Mouse (Mus musculus): ENCODE measurements around the gene Prkaca. TPM values are rescaled to one million over a fixed set of nuclear protein-coding genes. Genes with fewer than 3 reads are reported as not detected.

Prkaca gene
- polyA plus RNA-seq, 1 experiment = 101 TPM

GRCm38 (mm10) chr8:84021569-84021968, 48.8 kb downstream of the Prkaca start:
- H3K4me1 ChIP-seq (ENCODE audit: control insufficient read depth, insufficient read depth, low read length) = peaks cover 15% of the 10 kb centered on the region
- peaks cover 4% of the 10 kb centered on the region; the same call in 1 of the 2 replicates for H3K27me3 ChIP-seq (ENCODE audit: control insufficient read depth, insufficient read depth, low read length)
- H3K4me3 ChIP-seq (ENCODE audit: control insufficient read depth, low read depth, low read length) = no peak overlapping the region

DNA sequence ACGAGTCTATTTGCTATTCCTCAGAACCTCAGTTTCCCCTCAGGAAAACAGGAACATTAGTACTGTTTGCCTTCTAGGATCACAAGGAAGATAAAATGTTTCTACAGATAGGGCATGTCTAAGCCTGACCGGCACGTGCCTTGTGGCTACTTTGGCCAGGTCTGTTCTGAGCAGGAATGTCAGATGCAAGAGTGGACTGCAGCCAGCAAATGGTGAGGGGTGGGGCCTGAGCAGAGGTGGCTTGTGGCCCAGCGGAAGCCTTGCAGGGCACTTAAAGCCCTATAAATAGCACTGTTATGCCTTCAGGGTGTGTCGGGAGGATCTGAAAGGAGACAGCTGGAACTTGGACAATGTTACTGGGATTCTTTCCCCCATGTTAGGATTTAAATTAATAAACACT, 50.3 kb downstream of the Prkaca start:
- H3K27ac ChIP-seq (ENCODE audit: control insufficient read depth, insufficient read depth, low read depth, low read length) = no peak overlapping the region
- peaks cover 19% of the 10 kb centered on the region for H3K4me1 ChIP-seq (ENCODE audit: control insufficient read depth, insufficient read depth, low read length)
- no peaks in the 10 kb centered on the region for H3K36me3 ChIP-seq (ENCODE audit: control insufficient read depth, insufficient read depth, low read length)
- peaks cover 4% of the 10 kb centered on the region; the same call in 1 of the 2 replicates for H3K27me3 ChIP-seq (ENCODE audit: control insufficient read depth, insufficient read depth, low read length)
- H3K4me3 ChIP-seq (ENCODE audit: control insufficient read depth, low read depth, low read length) = no peak overlapping the region
- TF ChIP-seq POLR2A (IDR thresholded peaks at IDR 0.05; ENCODE audit: control insufficient read depth, low read depth, low read length) (no peak), CTCF (IDR thresholded peaks at IDR 0.05; ENCODE audit: control insufficient read depth, insufficient read depth, insufficient replicate concordance, low read depth, low read length) (no peak)

More at GRCm38 (mm10) chr8:84021569-84021968, 48.8 kb downstream of the Prkaca start:
- Histone ChIP-seq H3K27ac (ENCODE audit: control insufficient read depth, insufficient read depth, low read depth, low read length) (no peak overlapping the region), H3K36me3 (ENCODE audit: control insufficient read depth, insufficient read depth, low read length) (no peaks in the 10 kb centered on the region)
- no peak for TF ChIP-seq POLR2A (IDR thresholded peaks at IDR 0.05; ENCODE audit: control insufficient read depth, low read depth, low read length)
- no peak for TF ChIP-seq CTCF (IDR thresholded peaks at IDR 0.05; ENCODE audit: control insufficient read depth, insufficient read depth, insufficient replicate concordance, low read depth, low read length)

DNA sequence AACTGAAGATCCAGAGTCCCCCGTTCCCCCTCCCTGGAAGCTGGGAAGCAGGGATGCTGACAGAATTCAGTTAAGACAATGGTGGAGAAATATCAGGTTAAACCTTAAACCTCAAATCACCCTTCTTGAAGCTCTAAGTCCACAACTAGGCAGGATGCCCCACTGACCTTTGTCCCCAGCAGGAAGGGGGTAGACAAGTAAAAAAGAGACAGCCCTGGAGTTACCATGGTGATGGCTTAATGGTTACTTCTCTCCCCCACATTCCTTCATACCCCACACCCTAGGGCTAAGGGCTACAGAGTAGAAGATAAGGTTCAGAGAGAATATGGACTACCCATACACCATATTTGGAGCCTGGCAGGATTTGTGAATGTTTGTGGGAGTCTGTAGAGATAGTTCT, 50.8 kb downstream of the Prkaca start:
- no peak overlapping the region for H3K4me3 ChIP-seq (ENCODE audit: control insufficient read depth, low read depth, low read length)
- no peaks in the 10 kb centered on the region for H3K36me3 ChIP-seq (ENCODE audit: control insufficient read depth, insufficient read depth, low read length)
- peaks cover 4% of the 10 kb centered on the region; the same call in 1 of the 2 replicates for H3K27me3 ChIP-seq (ENCODE audit: control insufficient read depth, insufficient read depth, low read length)
- TF ChIP-seq CTCF (IDR thresholded peaks at IDR 0.05; ENCODE audit: control insufficient read depth, insufficient read depth, insufficient replicate concordance, low read depth, low read length) (no peak), POLR2A (IDR thresholded peaks at IDR 0.05; ENCODE audit: control insufficient read depth, low read depth, low read length) (no peak)
- H3K4me1 ChIP-seq (ENCODE audit: control insufficient read depth, insufficient read depth, low read length) = peaks cover 19% of the 10 kb centered on the region
- H3K27ac ChIP-seq (ENCODE audit: control insufficient read depth, insufficient read depth, low read depth, low read length) = no peak overlapping the region

DNA sequence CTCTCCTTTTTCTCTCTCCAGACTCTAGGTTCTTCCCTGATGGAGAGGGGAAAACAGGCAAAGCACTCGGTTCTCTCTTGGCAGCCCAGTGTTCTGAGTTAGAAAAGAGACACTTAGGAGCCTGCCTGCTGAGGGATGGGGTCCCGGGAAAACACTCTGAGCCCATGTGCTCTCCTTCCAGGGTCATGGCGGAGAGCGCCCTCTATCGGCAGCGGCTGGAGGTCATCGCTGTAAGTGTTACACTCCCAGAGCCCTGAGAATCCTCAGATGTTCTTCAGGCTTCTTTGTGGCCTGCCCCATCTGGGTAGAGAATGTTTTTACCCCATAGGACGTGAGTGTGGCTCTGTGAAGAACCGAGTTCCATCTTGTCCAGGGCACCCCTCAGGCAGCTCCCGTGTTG, 51.4 kb downstream of the Prkaca start:
- H3K4me1 ChIP-seq (ENCODE audit: control insufficient read depth, insufficient read depth, low read length) = peaks cover 19% of the 10 kb centered on the region
- peaks cover 4% of the 10 kb centered on the region; the same call in 1 of the 2 replicates for H3K27me3 ChIP-seq (ENCODE audit: control insufficient read depth, insufficient read depth, low read length)
- H3K27ac ChIP-seq (ENCODE audit: control insufficient read depth, insufficient read depth, low read depth, low read length) = no peak overlapping the region
- H3K36me3 ChIP-seq (ENCODE audit: control insufficient read depth, insufficient read depth, low read length) = no peaks in the 10 kb centered on the region
- TF ChIP-seq POLR2A (IDR thresholded peaks at IDR 0.05; ENCODE audit: control insufficient read depth, low read depth, low read length) (no peak), CTCF (IDR thresholded peaks at IDR 0.05; ENCODE audit: control insufficient read depth, insufficient read depth, insufficient replicate concordance, low read depth, low read length) (peak; percentile 96)
- no peak overlapping the region for H3K4me3 ChIP-seq (ENCODE audit: control insufficient read depth, low read depth, low read length)

- no peak for TF ChIP-seq CTCF (IDR thresholded peaks at IDR 0.05; ENCODE audit: control insufficient read depth, insufficient read depth, insufficient replicate concordance, low read depth, low read length)
- no peak for TF ChIP-seq POLR2A (IDR thresholded peaks at IDR 0.05; ENCODE audit: control insufficient read depth, low read depth, low read length)
- H3K4me1 ChIP-seq (ENCODE audit: control insufficient read depth, insufficient read depth, low read length) = peaks cover 18% of the 10 kb centered on the region
- peaks cover 4% of the 10 kb centered on the region; the same call in 1 of the 2 replicates for H3K27me3 ChIP-seq (ENCODE audit: control insufficient read depth, insufficient read depth, low read length)
- H3K4me3 ChIP-seq (ENCODE audit: control insufficient read depth, low read depth, low read length) = peak overlapping the region; percentile 54
- no peak overlapping the region for H3K27ac ChIP-seq (ENCODE audit: control insufficient read depth, insufficient read depth, low read depth, low read length)
- H3K36me3 ChIP-seq (ENCODE audit: control insufficient read depth, insufficient read depth, low read length) = no peaks in the 10 kb centered on the region
These were observed 53.1 kb downstream of the Prkaca start for GRCm38 (mm10) chr8:84025863-84026262.

DNA sequence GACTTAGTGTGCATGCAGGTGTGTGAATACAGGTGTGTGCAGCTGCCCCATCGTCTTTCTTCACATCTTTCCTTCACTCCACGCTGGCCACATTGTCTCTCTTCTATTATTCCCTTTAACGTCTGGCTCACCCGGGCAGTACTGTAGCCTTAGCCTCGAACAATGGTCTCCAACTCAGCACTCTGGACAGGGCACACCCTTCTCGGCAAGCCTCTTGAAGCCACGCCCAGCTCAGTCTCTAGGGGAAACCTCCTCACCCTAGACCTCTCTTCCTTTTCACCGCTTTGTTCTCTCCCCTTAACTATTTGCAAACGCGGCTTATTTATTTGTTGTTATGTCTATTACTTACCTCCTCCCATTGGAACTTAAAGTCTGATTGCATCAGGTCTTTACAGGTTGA, 54.7 kb downstream of the Prkaca start:
- Histone ChIP-seq H3K36me3 (ENCODE audit: control insufficient read depth, insufficient read depth, low read length) (no peaks in the 10 kb centered on the region), H3K4me1 (ENCODE audit: control insufficient read depth, insufficient read depth, low read length) (peaks cover 15% of the 10 kb centered on the region), H3K4me3 (ENCODE audit: control insufficient read depth, low read depth, low read length) (no peak overlapping the region), H3K27me3 (ENCODE audit: control insufficient read depth, insufficient read depth, low read length) (peaks cover 4% of the 10 kb centered on the region; the same call in 1 of the 2 replicates), H3K27ac (ENCODE audit: control insufficient read depth, insufficient read depth, low read depth, low read length) (no peak overlapping the region)
- TF ChIP-seq POLR2A (IDR thresholded peaks at IDR 0.05; ENCODE audit: control insufficient read depth, low read depth, low read length) = no peak
- TF ChIP-seq CTCF (IDR thresholded peaks at IDR 0.05; ENCODE audit: control insufficient read depth, insufficient read depth, insufficient replicate concordance, low read depth, low read length) = no peak

- Histone ChIP-seq H3K27me3 (ENCODE audit: control insufficient read depth, insufficient read depth, low read length) (peaks cover 4% of the 10 kb centered on the region; the same call in 1 of the 2 replicates), H3K36me3 (ENCODE audit: control insufficient read depth, insufficient read depth, low read length) (no peaks in the 10 kb centered on the region), H3K4me3 (ENCODE audit: control insufficient read depth, low read depth, low read length) (no peak overlapping the region), H3K27ac (ENCODE audit: control insufficient read depth, insufficient read depth, low read depth, low read length) (no peak overlapping the region), H3K4me1 (ENCODE audit: control insufficient read depth, insufficient read depth, low read length) (peaks cover 14% of the 10 kb centered on the region)
- TF ChIP-seq CTCF (IDR thresholded peaks at IDR 0.05; ENCODE audit: control insufficient read depth, insufficient read depth, insufficient replicate concordance, low read depth, low read length) (no peak), POLR2A (IDR thresholded peaks at IDR 0.05; ENCODE audit: control insufficient read depth, low read depth, low read length) (no peak)
These were observed 56.5 kb downstream of the Prkaca start for GRCm38 (mm10) chr8:84029272-84029671.

Measured in testis, adult 2 months (tissue).